Mouse (Mus musculus) urinary bladder, adult 2 months (tissue): Measurements from ENCODE around the gene Ak2. TPM values are rescaled to one million over a fixed set of nuclear protein-coding genes. Genes with fewer than 3 reads are reported as not detected.
A peak's percentile ranks its signal among the peaks of the same experiment; 100 is the strongest.

Experiments
- DNase-seq: peaks from one replicate; pipeline ENCODE4 v3.0.0; 2022; ENCODE audit warnings: low spot score
- polyA plus RNA-seq: library from polyadenylated mRNA; depleted of rRNA; stranded (reverse); fragments of >200 nt; gene quantifications from 2 replicates; pipeline ENCODE4 v1.2.3, GENCODE M21; 2012; rRNA removed

The Ak2 gene
- 59.2 and 75.5 TPM in 2 replicates for polyA plus RNA-seq

- no peak for DNase-seq
Observed at GRCm38 (mm10) chr4:128991500-128992008, at the start of gene Ak2. TSS of gene Ak2 (plus strand) at chr4:128991958.

- no peak for DNase-seq
Observed at GRCm38 (mm10) chr4:128942346-128942745, 49.4 kb upstream of the Ak2 start.

- DNase-seq = no peak
Observed at GRCm38 (mm10) chr4:128946736-128947135, 45.0 kb upstream of the Ak2 start.

GRCm38 (mm10) chr4:128947326-128947933 is 44.3 kb upstream of the Ak2 start:
- DNase-seq = no peak

- no peak for DNase-seq
Observed at GRCm38 (mm10) chr4:128948137-128948674, 43.6 kb upstream of the Ak2 start.

GRCm38 (mm10) chr4:128949470-128950005 is 42.2 kb upstream of the Ak2 start:
- DNase-seq = no peak

GRCm38 (mm10) chr4:128950461-128950860 is 41.3 kb upstream of the Ak2 start:
- no peak for DNase-seq

GRCm38 (mm10) chr4:128953851-128954250 is 37.9 kb upstream of the Ak2 start:
- no peak for DNase-seq

GRCm38 (mm10) chr4:128957155-128957911 is 34.4 kb upstream of the Ak2 start:
- no peak for DNase-seq

- no peak for DNase-seq
Observed at GRCm38 (mm10) chr4:128958156-128958555, 33.6 kb upstream of the Ak2 start.

- DNase-seq = no peak
Observed at GRCm38 (mm10) chr4:128958849-128959248, 32.9 kb upstream of the Ak2 start.

GRCm38 (mm10) chr4:128959676-128960075 is 32.1 kb upstream of the Ak2 start:
- DNase-seq = no peak

- DNase-seq = no peak
Observed at GRCm38 (mm10) chr4:128961301-128962028, 30.3 kb upstream of the Ak2 start.

- peak; percentile 91 for DNase-seq
Observed at GRCm38 (mm10) chr4:128962029-128962925, 29.5 kb upstream of the Ak2 start, which contains the start of gene Azin2. TSS of gene Azin2 (minus strand) at chr4:128962442.

GRCm38 (mm10) chr4:128962926-128963290 is 28.9 kb upstream of the Ak2 start:
- no peak for DNase-seq

GRCm38 (mm10) chr4:128966751-128967150 is 25.0 kb upstream of the Ak2 start:
- no peak for DNase-seq

GRCm38 (mm10) chr4:128969081-128969480 is 22.7 kb upstream of the Ak2 start:
- DNase-seq = no peak

- DNase-seq = no peak
Observed at GRCm38 (mm10) chr4:128969607-128970416, 21.9 kb upstream of the Ak2 start.

GRCm38 (mm10) chr4:128970417-128970807 is 21.3 kb upstream of the Ak2 start:
- no peak for DNase-seq
